ENCODE assay signal across 21 mouse cellular contexts in the genomic region with DNA sequence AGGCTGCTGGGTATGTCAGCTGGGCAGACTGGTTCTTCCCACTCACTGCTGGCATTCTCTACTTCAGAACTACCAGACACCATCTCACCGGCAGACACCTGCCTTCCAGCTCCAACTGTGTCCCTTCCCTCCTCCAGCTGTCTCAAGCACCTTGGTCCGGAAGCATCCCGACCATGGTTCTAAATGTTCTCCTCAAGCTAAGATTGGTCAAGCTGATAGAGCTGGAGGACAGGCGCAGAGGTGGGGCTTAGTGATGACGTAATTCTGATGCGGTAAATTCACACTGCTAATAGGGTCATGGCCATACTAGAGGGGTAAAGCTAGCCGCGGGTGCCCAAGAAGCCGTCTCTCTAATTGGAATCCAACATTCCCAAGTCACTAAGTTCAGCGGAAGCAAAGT.
DNase-seq lines count a peak whose midpoint lies in the region; ATAC-seq and TF ChIP-seq lines count a peak whose summit lies in the region.
"Had no signal": no experiment of that assay in that cellular context is flagged by ENCODE, and none has a peak within 500 bp of the region (broad histone marks: within the 10 kb centered on the region; RNA-seq: fewer than 3 reads in every experiment).

No protein-coding gene starts in this region.

- no peaks in the 10 kb centered on the region for H3K79me2 ChIP-seq in C2C12 (ENCODE audit: control insufficient read depth, insufficient read depth)

- H3K27me3 ChIP-seq in lung, embryonic 15.5 days = no peaks in the 10 kb centered on the region
- H3K27me3 ChIP-seq in C2C12 (ENCODE audit: control insufficient read depth, insufficient read depth, insufficient read length) = no peaks in the 10 kb centered on the region
- no peaks in the 10 kb centered on the region for H3K27me3 ChIP-seq in stomach, postnatal 0 days (ENCODE audit: control insufficient read depth, insufficient read depth, low read length)
- H3K27me3 ChIP-seq: embryonic facial prominence, embryonic 13.5 days; heart, embryonic 12.5 days; hindbrain, embryonic 15.5 days had no signal

- peak overlapping the region; percentile 18 for H3ac ChIP-seq in C2C12 (ENCODE audit: control insufficient read depth, insufficient read length, low read depth)

- no peak overlapping the region for H3K4me3 ChIP-seq in lung, embryonic 15.5 days
- no peak overlapping the region for H3K4me3 ChIP-seq in C2C12 (ENCODE audit: insufficient read depth, poor library complexity, severe bottlenecking)
- H3K4me3 ChIP-seq in stomach, postnatal 0 days (ENCODE audit: low read depth, low read length) = no peak overlapping the region
- H3K4me3 ChIP-seq: embryonic facial prominence, embryonic 13.5 days; forebrain, embryonic 12.5 days; heart, embryonic 12.5 days; hindbrain, embryonic 15.5 days had no signal

- 59% methylated on average over 10 of the region's 10 CpGs for WGBS in lung, embryonic 15.5 days
- WGBS in stomach, postnatal 0 days = 77% methylated on average over 10 of the region's 10 CpGs

- H3K27ac ChIP-seq in lung, embryonic 15.5 days = peak overlapping the region; percentile 44
- H3K27ac ChIP-seq in stomach, postnatal 0 days (replicated peaks) = no peak overlapping the region
- H3K27ac ChIP-seq: embryonic facial prominence, embryonic 13.5 days; forebrain, embryonic 12.5 days; hindbrain, embryonic 15.5 days had no signal

- 0 out of 2 replicates have a peak, but pooled peaks have one; percentile 44 for ATAC-seq in lung, embryonic 15.5 days (ENCODE audit: borderline replicate concordance, extremely low read depth, low FRiP score, low TSS enrichment)
- no peak for ATAC-seq in stomach, postnatal 0 days (ENCODE audit: low FRiP score, low TSS enrichment)
- ATAC-seq: CD4-positive, CD25-positive, alpha-beta regulatory T cell, adult 4 months; forebrain, embryonic 16.5 days had no signal

- DNase-seq in layer of hippocampus, adult 9-11 months = peak; percentile 5
- DNase-seq in layer of hippocampus, postnatal 36 days = no peak
- DNase-seq in lung, postnatal 14 days = no peak
- DNase-seq in brain, adult 2 months (ENCODE audit: low read depth, low spot score) = peak; percentile 19
- no peak for DNase-seq in stomach, postnatal 0 days (ENCODE audit: low spot score)
- no peak for DNase-seq in kidney, adult 8-10 months
- DNase-seq: adrenal gland, postnatal 10 days; cerebellum, adult 11-12 months; cerebellum, adult 9-11 months; cerebellum, postnatal 36 days; gastrocnemius, postnatal 36 days; heart, adult 18-20 months had no signal

- no peaks in the 10 kb centered on the region for H3K9me3 ChIP-seq in lung, embryonic 15.5 days
- no peaks in the 10 kb centered on the region for H3K9me3 ChIP-seq in stomach, postnatal 0 days (ENCODE audit: control insufficient read depth, low read length)
- H3K9me3 ChIP-seq: embryonic facial prominence, embryonic 13.5 days; forebrain, embryonic 12.5 days; G1E; heart, embryonic 12.5 days; hindbrain, embryonic 15.5 days had no signal

- peak overlapping the region; percentile 25 for H3K4me2 ChIP-seq in lung, embryonic 15.5 days
- no peak overlapping the region for H3K4me2 ChIP-seq in stomach, postnatal 0 days (replicated peaks; ENCODE audit: low read depth)
- H3K4me2 ChIP-seq: embryonic facial prominence, embryonic 13.5 days; forebrain, embryonic 12.5 days; heart, embryonic 12.5 days; hindbrain, embryonic 15.5 days had no signal

- H3K36me3 ChIP-seq in lung, embryonic 15.5 days = no peaks in the 10 kb centered on the region
- no peaks in the 10 kb centered on the region for H3K36me3 ChIP-seq in C2C12 (ENCODE audit: control insufficient read depth, insufficient read depth)
- no peaks in the 10 kb centered on the region for H3K36me3 ChIP-seq in stomach, postnatal 0 days (ENCODE audit: control insufficient read depth, insufficient read depth, low read length)
- H3K36me3 ChIP-seq: embryonic facial prominence, embryonic 13.5 days; forebrain, embryonic 12.5 days; G1E; heart, embryonic 12.5 days; hindbrain, embryonic 15.5 days had no signal

- no peak overlapping the region for H3K9ac ChIP-seq in lung, embryonic 15.5 days
- no peak overlapping the region for H3K9ac ChIP-seq in stomach, postnatal 0 days (ENCODE audit: low read length)
- H3K9ac ChIP-seq: embryonic facial prominence, embryonic 13.5 days; forebrain, embryonic 12.5 days; heart, embryonic 12.5 days; hindbrain, embryonic 15.5 days had no signal

- no peaks in the 10 kb centered on the region for H3K79me3 ChIP-seq in C2C12 (ENCODE audit: low read depth)

- TF ChIP-seq EP300 in stomach, postnatal 0 days (optimal IDR thresholded peaks at IDR 0.05) = no peak

- peaks cover 20% of the 10 kb centered on the region for H3K4me1 ChIP-seq in lung, embryonic 15.5 days
- H3K4me1 ChIP-seq in stomach, postnatal 0 days (replicated peaks; ENCODE audit: control insufficient read depth, insufficient read depth) = no peaks in the 10 kb centered on the region
- H3K4me1 ChIP-seq: forebrain, embryonic 12.5 days had no signal

- TF ChIP-seq CTCF in C2C12 (IDR thresholded peaks at IDR 0.05; ENCODE audit: control insufficient read depth, insufficient read depth, insufficient read length) = no peak
- no peak for TF ChIP-seq CTCF in stomach, postnatal 0 days (IDR thresholded peaks at IDR 0.05; ENCODE audit: low read depth)

TF ChIP-seq in C2C12, 6 proteins besides CTCF, POLR2A, EP300 and RAD21:
- TF ChIP-seq MYOD1 (IDR thresholded peaks at IDR 0.05; ENCODE audit: control insufficient read depth, insufficient read length, low read depth) = no peak
- TF ChIP-seq FOSL1 (IDR thresholded peaks at IDR 0.05; ENCODE audit: insufficient read depth, low read length, poor library complexity, severe bottlenecking) = no peak
- TF ChIP-seq CEBPB (IDR thresholded peaks at IDR 0.05; ENCODE audit: low read depth) = no peak
- no peak for TF ChIP-seq MYOG (IDR thresholded peaks at IDR 0.05; ENCODE audit: control insufficient read depth, extremely low read depth, insufficient read length)
- no peak for TF ChIP-seq USF1 (IDR thresholded peaks at IDR 0.05; ENCODE audit: low read depth)

Comparison
In these comparisons a context has a peak if more than half of its experiments do, and no peak if none do; other contexts are left out.
1. DNase-seq: peak in layer of hippocampus, adult 9-11 months (single experiment) and brain, adult 2 months (single experiment); none in layer of hippocampus, postnatal 36 days (0 of 2), lung, postnatal 14 days (single experiment), stomach, postnatal 0 days (single experiment) and kidney, adult 8-10 months (0 of 2).